Mouse (Mus musculus) cerebellum, postnatal 4 days (tissue): Measurements from ENCODE around the gene Fxyd7.

Source experiments
- DNase-seq, 2 experiments: peaks; one replicate each; pipeline ENCODE4 v3.0.0; 2022; ENCODE audit warnings: low spot score in 2 of 2, mixed read lengths in 1 of 2

Fxyd7 gene

DNA sequence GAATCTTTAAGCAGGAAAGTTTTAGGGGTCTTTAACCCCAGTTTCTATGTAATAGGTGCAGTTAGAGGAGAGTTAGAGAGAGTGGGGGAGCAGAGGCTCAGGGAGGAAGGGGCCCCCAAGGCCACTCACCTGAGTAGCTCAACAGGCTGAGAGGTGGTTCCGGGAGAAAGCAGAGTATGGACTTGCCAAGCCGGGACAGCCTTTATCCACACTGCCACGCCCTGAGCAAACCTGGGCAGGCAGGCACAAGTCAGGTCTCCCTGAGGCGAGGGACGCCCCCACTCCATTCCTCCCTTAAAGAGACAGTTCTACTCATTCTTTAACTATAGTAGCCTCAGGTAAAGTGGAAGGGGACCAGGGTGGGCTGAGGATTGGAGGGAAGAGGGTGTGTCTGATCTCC, 25.2 kb upstream of the Fxyd7 start, which contains the start of gene Fxyd3:
Gene Fxyd3 (minus strand): TSS at position 213 of the 400 bp plus-strand sequence.
- no peak for DNase-seq

DNA sequence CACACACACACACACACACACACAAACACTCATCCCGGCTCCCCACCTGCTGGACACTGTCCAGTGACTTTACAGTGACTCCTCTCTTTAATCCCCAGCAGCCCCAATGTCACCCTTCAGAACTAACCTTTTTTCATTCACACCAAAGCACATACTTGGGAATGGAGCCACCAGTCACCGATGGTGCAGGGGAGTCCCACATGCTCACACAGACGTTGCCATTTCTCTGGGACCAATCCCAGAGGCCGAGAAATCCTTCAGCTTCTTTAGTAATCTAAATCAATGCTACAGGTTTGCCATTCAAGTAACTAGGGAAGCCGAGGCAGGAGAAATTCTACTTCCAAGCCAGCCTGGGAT, 23.4 kb upstream of the Fxyd7 start:
- DNase-seq = no peak

DNA sequence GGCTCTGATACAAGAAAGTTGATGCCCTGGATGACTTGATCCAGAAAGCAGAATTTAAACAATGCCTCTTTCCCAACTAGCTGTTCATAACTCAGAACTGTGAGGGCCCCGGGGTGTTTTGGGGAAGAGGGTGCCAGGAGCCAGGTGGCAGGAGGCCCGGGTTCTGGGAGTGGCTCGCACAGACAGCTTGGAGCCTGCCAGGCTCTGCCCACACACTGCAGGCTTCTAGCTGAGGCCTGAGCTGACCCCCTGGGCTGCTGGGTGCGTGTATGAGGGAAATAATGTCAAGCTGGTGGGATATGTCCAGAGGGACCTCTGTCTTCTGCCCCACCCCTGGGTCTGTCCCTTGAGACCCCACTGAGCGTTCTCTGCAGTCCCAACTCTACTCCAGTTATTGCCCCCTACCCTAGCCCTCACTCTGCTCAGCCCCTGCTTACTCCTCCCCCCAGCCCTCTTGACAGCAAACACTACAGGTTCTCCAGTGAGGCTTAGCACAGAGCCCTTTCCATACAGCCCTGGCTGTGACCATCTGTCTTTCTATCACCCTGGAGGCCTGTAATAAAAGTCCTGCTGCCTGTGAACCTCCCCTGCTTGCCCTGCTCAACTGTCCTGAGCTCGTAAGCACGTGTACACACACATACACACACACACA, 22.9 kb upstream of the Fxyd7 start:
- DNase-seq = no peak

DNA sequence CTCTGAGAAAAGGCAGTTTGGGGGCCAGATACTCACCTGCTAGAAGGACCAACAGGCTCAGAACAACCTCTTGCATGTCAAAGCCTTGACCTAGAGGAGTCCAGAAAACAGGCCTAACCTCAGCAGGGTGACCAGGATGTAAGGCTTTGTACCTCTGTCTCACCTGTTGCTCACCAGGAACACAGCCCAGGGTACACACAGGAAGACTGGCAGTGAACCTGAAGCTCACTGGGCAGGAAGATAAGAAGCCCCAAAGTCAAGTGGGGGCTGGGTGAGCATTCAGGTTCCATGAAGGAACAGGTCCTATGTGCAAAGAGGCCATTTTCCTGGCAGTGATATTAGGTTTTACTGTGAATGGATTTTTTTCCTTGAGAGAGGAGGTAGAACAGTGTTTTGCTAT, 22.3 kb upstream of the Fxyd7 start:
- DNase-seq = no peak

- DNase-seq = no peak
Measured at GRCm38 (mm10) chr7:31072326-31072725, 21.1 kb upstream of the Fxyd7 start.

GRCm38 (mm10) chr7:31070324-31070723, 19.1 kb upstream of the Fxyd7 start:
- no peak for DNase-seq

GRCm38 (mm10) chr7:31069491-31069890, 18.2 kb upstream of the Fxyd7 start:
- no peak for DNase-seq

GRCm38 (mm10) chr7:31067836-31068235, 16.6 kb upstream of the Fxyd7 start:
- DNase-seq = no peak

GRCm38 (mm10) chr7:31063074-31063560, 11.8 kb upstream of the Fxyd7 start:
- DNase-seq = no peak

DNA sequence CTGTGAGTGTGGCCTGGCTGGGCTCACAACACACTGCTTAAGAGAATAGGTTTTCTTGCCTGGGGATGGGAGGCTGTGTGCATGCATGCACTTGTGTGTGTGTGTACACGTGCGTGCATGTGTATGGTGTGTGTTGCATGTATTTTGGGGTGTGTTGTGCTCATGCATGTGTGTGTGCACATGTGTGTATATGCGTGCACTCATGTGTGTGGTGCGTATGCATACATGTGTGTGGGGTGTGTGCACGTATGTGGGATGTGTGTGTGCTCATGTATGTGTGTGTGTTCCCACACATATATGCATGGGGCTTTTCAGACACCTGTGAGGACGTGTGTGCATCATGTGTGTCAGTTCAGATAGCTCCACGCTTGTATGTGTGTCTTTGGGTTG, 9.3 kb upstream of the Fxyd7 start:
- DNase-seq = no peak

DNA sequence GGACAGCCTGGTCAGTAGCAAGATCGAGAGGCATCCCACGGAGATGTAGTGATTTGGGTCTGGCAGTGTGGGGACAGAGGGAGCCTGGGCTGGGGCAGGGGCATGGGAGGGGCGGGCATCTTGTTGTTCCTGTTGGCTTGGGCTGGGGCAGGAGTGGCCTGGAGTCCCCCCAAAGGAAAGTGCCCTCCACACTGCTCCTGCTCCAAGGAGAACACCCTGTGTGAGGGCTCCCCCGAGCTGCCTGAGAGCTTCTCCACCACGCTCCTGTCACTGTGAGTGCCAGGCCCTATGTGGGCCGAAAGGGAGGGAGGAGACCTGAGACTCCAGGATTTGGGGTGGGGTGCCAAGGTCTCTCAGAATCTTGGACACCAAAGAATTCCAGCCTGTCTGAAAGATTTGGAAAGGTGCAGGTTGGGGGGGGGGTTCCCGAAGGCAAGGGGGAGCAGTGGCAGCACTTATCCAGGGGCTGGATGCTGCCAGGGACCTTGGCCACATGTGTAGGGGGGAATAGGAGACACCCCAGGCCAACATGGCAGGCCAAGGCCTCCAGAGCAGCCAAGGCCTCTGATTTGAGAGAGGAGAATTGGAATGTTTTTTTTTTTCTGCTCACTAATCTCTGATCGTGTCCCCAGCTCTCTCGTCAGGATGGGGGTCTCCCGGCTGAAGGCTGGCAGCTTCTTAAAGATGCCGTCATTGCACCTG, 8.8 kb upstream of the Fxyd7 start:
- DNase-seq = no peak

DNA sequence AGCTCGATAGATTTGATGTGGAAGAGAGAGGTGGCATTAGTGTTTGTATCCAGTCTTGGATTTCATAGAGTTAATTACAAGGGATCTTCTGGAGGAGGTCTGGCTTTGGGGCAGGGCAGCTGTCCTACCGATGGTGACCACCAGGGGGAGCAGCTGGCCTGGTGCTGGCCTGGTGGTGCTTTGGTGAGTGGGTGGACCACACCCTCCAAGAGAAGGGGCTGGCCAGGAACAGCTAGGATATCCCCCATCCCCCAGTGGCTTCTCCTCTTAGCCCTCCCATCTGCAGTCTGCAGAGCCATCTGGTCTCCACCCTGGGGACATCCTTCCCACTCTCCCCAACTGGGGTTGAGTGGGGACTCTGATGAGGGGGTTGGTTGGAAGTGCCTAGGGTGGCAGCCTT, 7.8 kb upstream of the Fxyd7 start, which contains the start of gene Lgi4:
Gene Lgi4 (plus strand): TSS at position 235 of the 400 bp plus-strand sequence.
- peak; percentile 77 to 93 for DNase-seq

- no peak for DNase-seq
Measured at GRCm38 (mm10) chr7:31058211-31058610, 6.9 kb upstream of the Fxyd7 start.

- no peak for DNase-seq
Measured at GRCm38 (mm10) chr7:31057730-31058129, 6.5 kb upstream of the Fxyd7 start.

GRCm38 (mm10) chr7:31057071-31057470, 5.8 kb upstream of the Fxyd7 start, which contains the start of gene Fxyd1:
TSS of gene Fxyd1 (minus strand) at chr7:31057199.
- DNase-seq = no peak

- no peak for DNase-seq
Measured at GRCm38 (mm10) chr7:31056448-31056847, 5.2 kb upstream of the Fxyd7 start.

DNA sequence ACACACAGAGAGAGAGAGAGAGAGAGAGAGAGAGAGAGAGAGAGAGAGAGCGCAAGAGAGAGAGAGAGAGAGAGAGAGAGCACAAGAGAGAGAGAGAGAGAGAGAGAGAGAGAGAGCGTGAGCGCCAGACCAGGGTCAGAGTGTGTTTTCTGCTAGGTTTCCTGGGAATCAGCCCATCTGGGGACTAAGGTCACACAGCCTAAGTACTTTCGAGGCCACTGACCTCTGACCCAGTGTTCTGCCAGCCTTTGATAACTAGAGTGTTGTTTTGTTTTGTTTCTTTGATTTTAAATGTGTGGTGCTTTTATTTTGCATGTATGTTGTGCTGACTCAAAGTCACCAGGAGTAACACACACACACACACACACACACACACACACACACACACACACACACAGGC, 4.6 kb upstream of the Fxyd7 start:
- DNase-seq = no peak

DNA sequence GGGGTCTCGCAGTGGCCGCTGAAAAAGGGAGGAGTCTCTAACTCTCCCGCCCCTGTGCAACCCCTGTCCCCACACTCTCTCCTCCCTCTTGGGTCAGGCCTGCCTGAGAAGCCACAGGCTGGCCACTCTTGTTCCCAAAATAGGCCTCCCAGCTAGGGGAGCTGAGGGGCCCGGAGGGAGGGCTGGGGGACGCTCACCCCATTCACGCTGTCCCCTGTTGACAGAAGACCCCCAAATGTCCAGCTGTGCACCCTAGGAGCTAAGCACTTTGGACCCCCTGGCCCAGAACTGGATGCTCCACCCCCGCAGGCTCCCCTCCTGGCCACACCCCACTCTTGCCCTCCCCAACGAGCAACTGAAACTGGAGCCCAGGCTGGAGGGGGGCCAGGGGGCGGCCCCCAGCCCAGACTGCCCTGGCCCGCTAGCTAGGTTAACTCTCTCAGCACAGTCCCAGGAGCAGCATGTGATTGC, 4.1 kb upstream of the Fxyd7 start:
- DNase-seq = peak; percentile 44 to 57

GRCm38 (mm10) chr7:31054661-31055320, 3.5 kb upstream of the Fxyd7 start:
- DNase-seq = no peak

GRCm38 (mm10) chr7:31053882-31054447, 2.7 kb upstream of the Fxyd7 start:
- DNase-seq = no peak

GRCm38 (mm10) chr7:31052636-31053434, 1.6 kb upstream of the Fxyd7 start:
- peak in 1 of 2 experiments; percentile 55 for DNase-seq
